Mouse (Mus musculus): ENCODE data around the gene St6gal1.
"Not testable (repeated sequence)": the region's sequence is repeated elsewhere in the genome, so short reads cannot be mapped to it uniquely, and the experiment has no call there.

St6gal1 gene

DNA sequence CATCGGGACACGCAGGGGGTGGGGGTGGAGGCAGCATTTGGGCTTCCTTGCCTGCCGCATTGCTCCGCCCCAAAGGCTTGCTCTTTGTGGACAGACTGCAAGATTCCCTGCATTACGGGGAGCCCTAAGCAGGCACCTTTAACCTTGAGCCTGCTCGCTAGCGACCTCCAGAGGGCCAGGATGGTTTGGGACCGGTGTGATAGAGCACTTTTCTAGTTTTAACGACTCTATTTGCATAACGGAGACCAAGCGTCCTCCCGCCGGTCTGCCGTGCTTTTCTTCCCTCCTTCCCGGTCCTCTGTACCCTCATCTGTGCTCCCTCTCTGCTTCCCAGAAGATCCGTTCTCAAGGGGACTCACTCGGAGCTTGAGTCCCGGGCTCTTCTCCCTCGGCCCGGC lies at the start of gene St6gal1:
St6gal1 (plus strand) TSS at position 70 of the 398 bp plus-strand sequence.
- DNase-seq (ENCODE audit: low spot score in 2 of 2), result peak; percentile 75 to 77

DNA sequence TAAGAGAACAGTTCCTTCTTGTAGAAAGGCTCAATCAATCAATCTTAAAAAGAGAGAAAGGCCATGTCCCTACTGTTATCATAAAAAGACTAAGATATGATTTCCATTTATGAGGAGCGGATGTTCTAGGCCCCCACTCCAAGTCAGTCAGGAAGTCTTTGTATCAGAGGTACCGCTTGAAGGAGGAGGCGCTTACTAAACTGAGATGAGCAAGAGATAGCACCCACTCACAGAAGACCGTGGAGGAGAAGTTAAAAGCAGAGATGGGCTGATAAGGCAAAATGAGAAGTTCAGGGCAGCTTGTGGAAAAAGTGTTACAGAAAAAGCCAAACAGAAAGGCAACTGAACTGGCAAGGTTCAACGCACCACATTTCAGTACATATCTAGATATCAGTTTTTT lies 49.7 kb upstream of the St6gal1 start:
- DNase-seq (ENCODE audit: low spot score in 2 of 2), result no peak

DNA sequence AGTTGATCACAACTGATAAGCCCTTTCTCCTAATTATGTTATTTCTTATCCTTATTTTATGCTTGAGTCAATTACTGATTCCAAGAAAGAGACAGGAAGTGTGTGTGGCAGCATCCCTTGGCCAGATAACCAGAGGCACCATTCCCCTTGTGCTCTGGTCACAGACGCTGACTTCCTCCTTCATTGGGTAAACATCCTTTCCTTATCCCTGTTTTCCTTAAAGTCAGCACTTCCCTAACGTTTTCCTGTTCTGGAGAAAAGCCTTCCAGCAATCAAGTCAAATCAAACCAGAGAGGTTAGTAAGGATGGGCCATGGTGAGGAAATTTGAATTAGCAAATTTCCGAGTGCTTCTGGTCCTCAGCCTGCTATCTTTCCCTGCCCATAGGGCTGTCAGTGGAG lies 48.6 kb upstream of the St6gal1 start:
- no peak for DNase-seq (ENCODE audit: low spot score in 2 of 2)

DNA sequence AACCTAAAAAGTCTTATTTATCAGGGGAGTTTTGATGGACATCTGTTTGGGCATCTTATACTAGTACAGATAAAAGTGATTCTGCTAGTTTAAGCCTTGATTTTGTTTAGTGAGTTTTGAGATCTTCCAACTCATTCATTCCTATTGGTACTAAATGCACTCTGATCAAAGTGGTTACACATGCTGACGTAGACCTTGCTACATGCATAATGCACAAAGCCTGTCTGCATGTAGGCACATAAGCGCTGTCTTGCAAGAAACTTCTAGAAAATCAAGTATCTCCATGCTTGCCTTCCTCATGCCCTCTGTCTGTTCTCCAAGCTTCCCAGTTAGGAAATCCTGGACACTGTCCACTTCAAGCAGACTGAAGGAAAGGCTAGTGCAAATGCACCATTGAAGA lies 46.7 kb upstream of the St6gal1 start:
- DNase-seq (ENCODE audit: low spot score in 2 of 2), result no peak

DNA sequence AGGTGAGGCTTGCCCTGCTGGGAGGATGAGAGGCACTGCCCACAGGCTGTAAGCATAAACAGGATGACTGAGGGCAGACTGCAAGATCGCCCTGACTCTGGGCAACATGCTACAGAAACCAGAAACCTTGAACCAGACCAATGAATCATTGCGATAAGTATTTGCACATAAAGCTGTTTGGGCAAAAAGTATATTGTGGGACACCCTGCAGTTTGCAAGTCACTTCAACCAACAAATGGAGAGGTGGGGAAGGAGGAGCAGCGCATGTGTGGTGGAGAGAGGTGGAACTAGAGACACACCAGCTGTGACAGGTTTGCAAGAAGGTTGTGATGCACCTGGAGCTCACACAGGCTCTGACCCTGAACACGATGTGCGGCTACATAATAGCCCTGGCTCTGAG lies 45.7 kb upstream of the St6gal1 start:
- no peak for DNase-seq (ENCODE audit: low spot score in 2 of 2)

DNA sequence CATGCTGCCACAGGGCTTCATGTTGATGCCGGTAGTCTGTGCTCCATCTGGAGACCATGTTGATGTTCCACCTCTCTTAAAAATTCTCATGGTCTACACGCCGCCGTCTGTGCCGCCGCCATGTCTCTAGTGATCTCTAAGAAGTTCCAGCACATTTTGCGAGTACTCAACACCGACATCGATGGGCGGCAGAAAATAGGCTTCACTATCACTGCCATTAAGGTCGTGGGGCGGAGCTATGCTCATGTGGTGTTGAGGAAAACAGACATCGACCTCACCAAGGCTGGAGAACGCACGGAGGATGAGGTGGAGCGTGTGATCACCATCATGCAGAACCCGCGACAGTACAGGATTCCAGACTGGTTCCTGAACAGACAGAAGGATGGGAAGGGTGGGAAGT lies 45.1 kb upstream of the St6gal1 start:
- DNase-seq (ENCODE audit: low spot score in 2 of 2), result not testable (repeated sequence)

DNA sequence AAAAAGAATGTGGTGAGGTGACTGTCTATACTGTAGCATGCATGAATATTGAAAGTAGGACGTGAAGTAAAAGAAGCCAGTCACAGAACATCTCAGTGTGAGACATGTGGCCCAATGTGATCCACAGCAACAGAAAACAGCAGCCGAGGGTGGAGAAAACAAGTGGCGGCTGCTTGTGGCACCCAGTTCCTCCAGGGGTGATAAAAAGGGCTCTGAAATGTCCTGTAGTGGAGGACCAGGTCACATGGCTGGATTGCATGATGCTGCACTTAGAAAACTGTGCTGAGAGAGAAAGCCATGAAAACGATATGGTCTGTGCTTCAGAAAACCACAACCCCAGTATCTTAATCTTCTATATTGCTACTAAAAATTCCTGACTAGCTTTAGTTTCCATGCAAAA lies 43.5 kb upstream of the St6gal1 start:
- DNase-seq (ENCODE audit: low spot score in 2 of 2), result no peak

DNA sequence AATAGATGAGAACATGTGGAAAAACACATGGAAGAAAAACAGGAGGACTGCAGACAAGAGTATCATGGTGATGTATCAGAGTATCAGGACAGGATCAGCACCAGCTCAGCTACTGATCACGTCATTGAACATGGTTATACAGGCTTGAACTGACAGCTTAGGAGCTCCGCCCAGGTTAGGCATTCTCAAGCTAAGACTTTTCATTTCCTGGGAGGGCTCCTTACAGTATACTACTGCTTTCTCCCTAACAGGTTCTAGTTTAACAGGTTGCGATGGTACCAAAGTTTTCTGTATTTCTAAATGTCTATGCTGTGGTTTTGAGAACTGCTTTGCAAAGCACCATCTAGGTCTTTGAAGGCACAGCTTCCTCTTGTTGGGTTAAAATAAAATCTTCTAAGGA lies 43.1 kb upstream of the St6gal1 start:
- DNase-seq (ENCODE audit: low spot score in 2 of 2), result no peak

DNA sequence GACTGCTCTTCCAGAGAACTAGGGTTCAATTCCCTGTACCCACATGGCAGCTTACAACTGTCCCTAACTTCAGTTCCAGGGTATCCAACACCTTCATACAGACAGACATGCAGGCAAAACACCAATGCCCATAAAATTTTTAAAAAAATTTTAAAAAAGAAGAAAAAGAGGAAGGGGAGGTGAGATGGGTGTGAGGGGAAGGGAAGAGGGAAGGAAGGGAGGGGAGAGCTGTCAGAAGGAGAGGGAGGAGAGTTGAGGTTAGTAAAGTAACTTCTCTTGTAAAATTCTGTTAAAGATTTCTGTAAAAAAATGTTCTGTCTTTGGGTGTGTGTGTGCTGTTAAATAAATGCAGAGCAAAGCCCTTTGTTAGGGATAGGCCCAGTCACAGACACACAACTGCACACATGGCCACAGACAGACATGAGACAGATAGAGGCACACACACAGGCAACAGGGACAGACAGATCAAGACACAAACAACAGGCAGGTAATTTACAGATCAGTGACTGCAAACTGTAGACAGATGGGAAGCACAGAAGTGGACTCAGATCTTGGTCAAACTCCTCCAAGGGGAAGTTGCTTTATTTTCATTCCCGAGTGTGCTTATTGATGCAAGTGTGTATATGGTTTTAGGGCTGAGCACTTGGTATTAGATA lies 42.5 kb upstream of the St6gal1 start:
- no peak for DNase-seq (ENCODE audit: low spot score in 2 of 2)

DNA sequence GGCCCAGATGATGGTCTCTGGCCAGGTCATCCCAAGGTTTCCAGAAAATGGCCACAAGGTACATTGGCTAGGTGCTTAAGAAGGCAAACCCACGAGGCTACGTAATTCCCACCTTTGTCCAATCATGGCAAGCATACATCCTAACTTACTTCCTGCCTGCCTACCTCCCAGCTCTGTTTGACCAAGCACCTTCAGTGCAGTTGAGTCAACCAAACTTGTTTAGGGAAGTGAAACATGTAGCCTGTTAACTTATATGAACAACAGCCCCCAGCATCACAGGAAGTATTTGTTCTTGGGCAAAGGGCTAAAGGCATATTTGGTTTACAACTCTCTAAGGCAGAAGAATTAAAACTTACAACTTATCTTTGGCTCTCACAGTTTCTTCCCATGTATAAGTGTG lies 38.7 kb upstream of the St6gal1 start:
- no peak for DNase-seq (ENCODE audit: low spot score in 2 of 2)

DNA sequence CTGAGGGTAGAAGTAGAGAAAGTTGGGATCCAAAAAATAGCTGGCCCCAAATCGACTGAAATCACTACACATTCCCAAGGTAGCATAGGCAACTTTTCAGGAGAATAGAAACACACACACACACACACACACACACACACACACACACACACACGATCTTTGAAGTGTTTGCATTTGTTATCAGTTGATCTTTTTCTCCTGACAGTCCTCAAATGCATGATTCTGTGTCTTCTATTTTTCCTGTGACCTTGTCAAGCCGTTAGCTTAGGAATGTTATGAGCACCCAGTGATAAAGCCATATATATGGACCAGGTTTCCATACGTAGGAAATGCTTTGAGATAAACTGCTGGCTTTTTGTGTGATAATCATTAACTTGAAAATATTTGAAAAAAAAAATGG lies 38.1 kb upstream of the St6gal1 start:
- DNase-seq (ENCODE audit: low spot score in 2 of 2), result no peak

DNA sequence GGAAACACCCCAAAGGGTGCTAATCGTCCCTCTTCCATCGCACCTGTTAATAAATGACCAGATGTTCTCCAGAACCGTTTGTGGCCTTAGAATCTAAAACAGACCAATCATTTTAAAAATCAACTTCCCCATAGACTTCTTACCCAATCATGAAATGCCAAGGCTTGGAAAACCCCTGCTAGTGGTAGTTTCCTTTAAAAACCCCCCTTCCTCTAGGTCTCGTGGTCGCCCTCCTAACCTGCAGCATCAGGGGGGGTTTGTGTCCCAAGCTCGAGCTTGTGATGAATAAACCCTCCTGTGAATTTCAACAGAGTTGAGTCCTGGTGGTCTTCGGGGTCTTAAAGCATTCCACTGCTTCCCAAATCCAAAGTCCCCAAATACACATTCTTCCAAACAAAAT lies 36.6 kb upstream of the St6gal1 start:
- DNase-seq (ENCODE audit: low spot score in 2 of 2), result no peak

DNA sequence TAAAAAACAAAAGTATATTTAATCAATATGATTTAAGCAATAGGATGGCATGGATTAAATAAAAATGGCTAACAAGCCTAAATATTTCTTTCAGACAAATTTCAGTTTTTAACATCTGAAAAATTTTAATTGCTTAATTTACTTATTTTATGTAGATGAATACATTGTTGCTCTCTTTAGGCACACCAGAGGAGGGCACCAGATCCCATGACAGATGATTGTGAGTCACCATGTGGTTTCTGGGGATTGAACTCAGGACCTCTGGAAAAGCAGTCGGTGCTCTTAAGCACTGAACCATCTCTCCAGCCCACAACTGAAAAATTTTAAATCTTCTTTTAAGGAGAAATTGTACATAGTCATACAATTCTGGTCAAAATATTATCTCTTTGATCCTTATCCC lies 34.9 kb upstream of the St6gal1 start:
- no peak for DNase-seq (ENCODE audit: low spot score in 2 of 2)

DNA sequence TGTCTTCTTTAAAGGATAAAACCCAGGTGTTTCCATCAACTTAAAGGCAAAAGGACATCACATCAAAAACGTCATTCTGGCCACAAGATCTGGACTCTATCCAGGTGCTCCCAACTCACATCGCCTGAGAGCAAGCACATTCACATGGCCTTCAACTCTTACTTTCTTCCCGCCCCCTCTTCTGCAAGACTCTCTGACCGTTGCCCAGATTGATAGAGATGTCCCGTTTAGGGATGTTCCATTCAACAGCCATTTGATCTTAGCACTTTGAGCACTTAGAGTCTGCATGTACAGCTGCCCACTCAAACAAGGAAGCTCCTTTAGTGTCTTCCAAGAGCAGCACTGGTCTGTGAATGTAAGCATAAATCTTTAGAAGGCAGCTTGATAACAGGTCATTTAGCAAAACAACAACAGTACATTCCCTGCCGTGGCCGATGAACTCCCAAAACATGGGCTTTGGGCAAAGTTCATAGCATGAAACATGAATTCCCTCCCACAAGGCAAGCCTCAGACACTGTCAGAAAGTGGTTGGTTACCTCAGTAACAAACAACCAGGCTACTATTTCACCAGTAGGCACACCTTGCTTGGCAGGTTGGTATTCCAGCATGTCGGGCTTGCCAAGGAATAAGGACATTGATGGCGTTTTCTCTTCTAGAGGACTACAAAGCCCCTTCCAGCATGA lies 32.8 kb upstream of the St6gal1 start:
- DNase-seq (ENCODE audit: low spot score in 2 of 2), result no peak

DNA sequence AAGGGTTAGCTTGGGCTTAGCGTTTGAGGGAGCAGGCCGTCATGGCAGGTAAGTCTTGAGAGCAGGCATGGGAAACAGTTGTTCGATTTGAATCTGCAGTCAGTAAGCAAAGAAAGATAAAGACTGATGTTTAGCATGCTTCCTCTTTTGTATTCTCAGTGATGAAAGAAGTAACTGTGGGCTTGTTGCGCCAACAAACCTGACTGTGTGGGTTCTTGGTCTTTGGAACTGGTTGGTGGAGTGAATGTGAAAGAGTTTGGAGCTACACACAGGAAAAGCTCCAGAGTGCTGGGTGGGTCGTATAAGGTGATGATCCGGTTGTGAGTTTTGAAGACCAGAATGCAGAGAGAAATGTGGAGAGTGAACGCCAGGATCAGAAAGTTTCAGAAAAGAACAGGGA lies 28.9 kb upstream of the St6gal1 start:
- no peak for DNase-seq (ENCODE audit: low spot score in 2 of 2)

DNA sequence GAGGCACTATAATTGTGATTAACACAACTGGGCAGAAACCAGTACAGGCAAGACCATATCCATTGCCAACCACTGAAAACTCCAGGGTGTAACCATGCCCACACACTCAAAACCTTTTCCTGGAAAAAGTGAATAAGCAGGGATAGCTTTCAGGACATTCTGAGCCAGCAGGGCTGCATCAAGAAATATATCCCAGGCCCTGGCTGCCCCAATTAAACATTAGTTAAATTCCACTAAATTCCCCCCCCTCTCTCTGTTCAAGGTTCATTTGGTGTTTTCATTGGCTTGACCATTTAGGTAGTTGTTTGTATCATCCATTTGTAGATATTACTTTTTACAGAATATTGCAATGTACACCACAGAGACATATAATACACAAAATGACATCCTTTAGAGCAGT lies 28.2 kb upstream of the St6gal1 start:
- no peak for DNase-seq (ENCODE audit: low spot score in 2 of 2)

DNA sequence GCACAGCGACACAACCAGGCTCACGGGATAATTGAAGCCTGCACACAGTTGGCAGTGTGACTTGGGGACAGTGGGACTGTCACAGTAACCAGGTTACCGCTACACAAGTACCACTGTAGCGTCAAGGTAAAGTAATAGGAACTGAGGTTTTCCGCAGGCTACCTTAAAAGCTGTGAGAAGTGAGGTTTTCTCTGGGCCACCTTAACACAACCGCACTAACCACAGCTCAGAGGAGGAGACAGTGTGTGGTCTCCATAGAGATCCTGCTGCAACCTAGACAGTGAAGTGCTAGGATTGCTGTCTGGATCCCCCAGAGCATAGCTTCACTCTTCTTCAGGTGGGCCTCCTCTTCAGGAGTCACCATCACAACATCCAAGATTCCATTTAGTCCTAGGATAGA lies 27.7 kb upstream of the St6gal1 start:
- no peak for DNase-seq (ENCODE audit: low spot score in 2 of 2)

DNA sequence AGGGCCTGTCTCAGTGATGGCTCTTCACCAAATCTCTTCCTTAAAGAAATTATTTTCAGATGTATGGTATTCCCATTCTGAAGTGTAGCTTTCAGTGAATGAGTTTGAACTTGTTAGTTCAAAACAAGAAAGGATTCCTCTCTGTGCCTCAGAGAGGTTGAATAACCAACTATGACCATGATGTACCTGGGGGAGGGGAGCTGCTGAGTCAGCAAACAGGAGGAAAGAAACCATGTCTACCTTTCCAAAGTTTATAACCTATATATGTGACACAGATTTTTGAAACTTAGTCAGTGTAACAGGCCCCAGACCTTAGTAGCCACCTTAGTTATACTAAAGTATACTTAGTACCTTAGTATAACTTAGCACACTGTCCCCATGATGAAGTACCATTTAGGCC lies 23.0 kb upstream of the St6gal1 start:
- DNase-seq (ENCODE audit: low spot score in 2 of 2), result no peak

DNA sequence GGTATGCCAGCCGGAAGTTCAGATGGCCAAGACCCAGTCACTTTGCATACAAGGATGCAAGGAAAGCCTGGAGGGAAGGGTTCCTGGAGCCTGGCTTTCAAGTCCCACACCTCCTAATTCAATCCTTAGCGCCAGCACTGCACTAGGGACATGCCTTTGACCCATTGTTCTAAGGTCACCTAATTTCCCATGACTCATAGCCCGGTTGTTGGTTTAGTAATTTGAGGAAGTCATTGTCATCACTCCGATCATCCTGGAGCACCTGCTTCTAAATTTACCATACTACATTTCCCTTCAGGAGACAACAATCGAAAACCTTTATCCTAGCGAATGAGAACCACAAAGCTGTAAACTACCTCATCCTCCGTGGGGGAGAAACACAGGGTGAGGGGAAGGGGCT lies 10.2 kb upstream of the St6gal1 start:
- DNase-seq (ENCODE audit: low spot score in 2 of 2), result no peak

DNA sequence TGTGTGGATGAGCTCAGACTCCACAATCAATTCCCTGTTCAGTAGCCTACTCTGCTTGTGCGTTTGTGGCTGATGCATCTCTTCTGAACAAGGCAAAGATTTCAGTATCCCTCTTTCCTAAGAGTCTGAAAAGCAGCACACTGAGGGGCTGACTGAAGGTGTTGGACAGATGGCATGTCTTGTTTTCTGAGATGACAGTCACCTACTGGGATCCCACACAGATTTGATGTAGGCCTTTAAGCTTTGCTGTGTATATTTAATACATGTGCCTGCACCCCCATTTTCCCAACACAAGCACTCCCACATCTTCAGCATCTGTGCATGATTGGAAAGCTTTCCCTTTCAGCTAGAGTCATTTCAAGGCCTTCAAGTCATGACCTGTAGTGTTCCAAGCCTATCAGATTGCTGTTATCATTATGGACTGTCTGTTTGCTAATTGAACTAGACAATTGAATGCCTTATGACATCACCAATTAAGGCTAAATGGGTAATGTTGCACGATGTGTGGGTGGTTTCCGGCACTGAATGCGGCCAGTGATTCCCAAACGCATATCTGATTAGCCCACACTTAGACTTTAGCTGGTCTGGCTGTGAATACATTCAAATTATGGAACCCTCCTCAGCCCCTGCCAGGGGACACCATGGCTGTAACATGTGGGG lies 9.2 kb upstream of the St6gal1 start:
- no peak for DNase-seq (ENCODE audit: low spot score in 2 of 2)

DNA sequence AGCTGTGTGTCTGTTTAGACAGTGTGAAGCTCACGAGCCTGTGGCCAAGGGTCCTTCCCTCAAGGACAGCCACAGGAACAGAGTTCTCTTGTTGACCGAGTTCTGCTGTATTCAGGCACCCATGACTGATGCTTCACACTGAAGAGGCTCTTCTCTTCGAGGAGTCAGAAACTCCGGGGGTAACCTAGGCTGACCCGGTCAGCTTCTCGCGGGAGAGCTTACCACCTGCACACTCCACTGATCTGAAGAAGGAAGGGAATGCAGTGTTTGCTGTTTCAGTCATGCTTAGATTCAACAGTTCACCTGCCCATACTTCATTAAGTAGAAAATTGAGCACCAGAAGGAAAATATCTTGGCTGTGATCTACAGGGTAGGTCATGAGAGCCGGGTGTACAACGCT lies 8.2 kb upstream of the St6gal1 start:
- DNase-seq (ENCODE audit: low spot score in 2 of 2), result no peak

DNA sequence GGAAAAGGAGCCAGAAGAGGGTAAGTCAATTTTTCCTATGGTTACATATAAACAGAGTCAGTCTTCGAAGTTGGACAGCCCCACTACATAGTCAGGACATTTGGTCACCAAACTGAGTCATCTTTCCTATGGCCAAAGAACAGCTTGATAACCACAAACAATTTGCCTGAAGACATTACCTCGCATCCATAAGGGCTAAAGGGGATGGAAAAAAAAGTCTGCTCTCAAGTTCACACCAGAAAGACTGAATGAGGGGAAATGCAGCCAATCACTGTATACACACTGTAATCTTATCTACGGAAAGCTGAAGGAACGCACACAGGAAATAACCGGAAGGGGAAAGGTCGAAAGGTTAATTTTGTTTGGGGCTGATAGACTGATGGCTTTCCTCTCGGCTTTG lies 6.2 kb upstream of the St6gal1 start:
- DNase-seq (ENCODE audit: low spot score in 2 of 2), result no peak

DNA sequence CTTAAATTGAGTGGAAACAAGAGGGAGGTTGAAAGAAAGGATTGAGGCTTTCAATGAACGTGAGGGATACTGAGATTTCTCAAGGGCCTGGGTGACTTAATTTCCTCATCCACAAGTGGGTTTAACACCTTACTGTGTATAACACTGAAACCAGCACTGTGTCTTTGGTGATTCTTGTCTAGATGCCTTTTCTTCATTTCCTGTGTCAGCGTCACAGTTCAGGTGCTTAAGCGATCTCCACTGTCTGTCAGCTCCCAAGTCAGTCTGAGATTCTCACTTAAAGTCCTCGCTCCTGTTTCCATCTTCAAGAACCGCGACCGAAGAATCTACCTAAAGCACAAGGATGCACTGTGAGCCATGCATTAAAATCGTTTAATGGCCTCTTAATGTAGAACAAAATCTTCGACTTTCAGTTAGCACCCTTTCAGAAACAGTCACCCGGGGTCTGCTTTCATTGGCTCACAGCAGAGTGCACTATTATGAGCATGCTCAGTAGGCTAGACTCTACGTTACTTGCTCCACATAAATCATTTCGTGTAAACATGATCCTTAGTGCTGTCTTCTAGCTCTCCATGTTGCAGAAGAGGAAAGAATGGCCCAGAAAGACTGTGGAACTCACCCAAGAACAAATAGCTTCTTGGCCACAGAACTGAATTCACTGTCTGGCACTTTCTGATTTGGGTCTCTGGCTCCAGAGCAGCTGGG lies 1.2 kb upstream of the St6gal1 start:
- no peak for DNase-seq (ENCODE audit: low spot score in 2 of 2)

All from spleen, postnatal 14 days (tissue).